Mouse (Mus musculus) ES-CJ7 (cell line): ENCODE measurements around the gene Lum.

Experiments
- DNase-seq: peaks from one replicate; pipeline ENCODE4 v3.0.0; 2011; ENCODE audit warnings: low read depth, low spot score

Lum gene

DNA sequence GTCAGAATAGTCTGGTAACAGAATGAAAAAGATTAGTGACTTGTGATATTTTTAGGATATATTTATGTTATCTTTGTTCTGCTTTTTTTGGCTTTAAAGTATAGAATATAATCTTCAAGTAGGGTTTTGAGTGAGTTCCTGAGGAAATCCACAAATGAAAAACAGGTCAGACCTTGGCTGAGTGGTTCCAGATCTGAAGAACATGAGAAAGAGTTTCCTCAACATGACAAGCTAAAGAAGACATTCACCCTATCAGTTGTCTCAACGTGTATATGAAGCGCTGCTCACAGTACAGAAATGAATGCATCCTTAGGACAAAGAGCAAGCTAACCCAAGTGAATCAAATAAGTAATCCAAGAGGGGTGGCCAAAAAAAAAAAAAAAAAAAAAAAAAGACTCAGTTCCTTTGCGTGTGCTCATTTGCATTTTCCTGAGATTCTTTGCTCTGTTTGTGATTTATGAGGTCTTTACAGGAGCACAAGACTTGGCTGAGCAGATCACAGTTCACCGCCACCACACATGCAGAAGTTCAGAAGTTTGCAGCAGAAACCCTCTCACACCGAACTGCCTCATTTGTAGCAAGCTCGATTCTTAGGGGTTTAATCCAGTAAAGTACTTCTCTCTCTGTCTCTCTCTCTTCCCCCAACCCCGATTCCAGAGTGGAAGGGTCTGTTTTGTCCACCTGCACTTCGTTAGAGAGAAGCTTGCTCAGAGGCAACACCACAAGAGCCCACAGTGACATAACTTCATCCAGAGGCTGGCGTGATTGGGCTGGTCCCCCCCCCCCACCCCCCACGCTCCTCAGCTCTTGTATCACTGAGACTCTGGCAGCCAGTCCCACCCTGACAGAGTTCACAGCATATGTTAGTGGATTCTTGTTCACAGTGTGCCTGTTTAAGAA, at the start of gene Lum:
TSS of gene Lum (plus strand) at position 172 of the 900 bp plus-strand sequence.
- DNase-seq = no peak

- DNase-seq = no peak
Observed at GRCm38 (mm10) chr10:97523366-97523765, 41.6 kb upstream of the Lum start.

DNA sequence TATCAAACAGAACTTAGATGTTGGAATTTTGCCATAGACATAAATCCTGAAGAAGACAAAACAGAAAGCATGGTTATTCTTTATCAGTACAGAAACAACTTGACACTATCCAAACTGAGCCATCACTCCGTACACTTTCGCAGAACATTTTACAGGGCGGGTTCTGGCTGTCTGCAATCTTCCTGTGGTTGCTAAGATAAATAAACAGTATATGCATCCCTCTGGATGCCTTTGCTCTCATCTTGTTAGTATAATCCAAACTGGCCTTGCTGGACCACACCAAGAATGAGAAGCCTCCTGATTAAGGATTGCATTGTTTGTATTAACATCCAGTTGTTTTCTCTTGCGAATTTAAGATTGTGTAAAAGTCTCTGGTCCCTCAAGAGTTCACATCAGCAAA, 29.2 kb upstream of the Lum start:
- no peak for DNase-seq

- no peak for DNase-seq
Observed at GRCm38 (mm10) chr10:97536921-97537320, 28.0 kb upstream of the Lum start.

GRCm38 (mm10) chr10:97538202-97538601, 26.7 kb upstream of the Lum start:
- DNase-seq = no peak

DNA sequence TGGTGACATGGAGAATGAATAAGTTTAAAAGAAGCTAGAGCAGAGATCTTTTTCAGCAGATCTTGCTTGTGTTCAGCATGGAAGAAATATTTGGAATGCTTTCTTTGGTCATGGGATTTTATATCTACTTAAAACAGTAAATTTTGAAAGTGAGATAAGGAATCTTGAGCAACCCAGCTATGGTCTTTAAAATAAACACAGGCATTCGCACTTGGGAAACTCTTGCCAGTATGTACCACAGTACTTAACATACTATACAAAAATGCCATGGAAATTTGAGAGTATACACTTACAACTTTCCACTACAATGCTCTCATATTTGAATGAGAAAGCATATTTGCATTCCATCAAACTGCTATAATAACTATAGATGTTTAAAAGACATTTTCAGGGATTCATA, 17.2 kb upstream of the Lum start:
- DNase-seq = no peak

DNA sequence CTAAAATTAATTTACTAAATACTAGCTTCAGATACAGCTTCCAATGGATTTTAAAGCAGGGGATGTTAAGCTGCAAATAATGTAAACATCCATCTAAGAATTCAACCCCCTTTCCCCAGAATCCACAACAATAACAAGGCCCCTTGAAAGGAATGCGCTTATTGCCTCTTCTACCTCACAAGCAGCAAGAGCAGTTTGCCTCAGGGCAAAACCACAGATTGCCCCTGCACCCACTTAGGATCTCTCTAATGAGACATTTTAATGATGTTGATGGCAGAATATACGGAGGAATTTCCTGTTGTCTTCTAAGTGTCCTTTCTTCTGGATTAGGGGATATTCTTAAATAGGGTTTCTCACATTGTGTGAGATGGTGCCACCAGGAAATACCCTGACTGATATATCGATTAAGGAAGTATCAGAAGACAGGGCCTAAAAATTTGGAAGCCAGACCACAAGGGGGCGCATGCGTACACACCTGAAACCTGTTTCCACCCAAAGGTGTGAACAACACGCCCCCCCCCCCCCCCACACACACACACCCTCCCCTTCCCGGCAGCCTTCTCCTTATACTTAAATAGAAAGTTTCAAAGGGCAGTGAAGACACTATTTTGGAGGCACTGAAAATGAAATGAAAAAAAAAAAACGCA, 2.7 kb downstream of the Lum start:
- DNase-seq = peak; percentile 21

DNA sequence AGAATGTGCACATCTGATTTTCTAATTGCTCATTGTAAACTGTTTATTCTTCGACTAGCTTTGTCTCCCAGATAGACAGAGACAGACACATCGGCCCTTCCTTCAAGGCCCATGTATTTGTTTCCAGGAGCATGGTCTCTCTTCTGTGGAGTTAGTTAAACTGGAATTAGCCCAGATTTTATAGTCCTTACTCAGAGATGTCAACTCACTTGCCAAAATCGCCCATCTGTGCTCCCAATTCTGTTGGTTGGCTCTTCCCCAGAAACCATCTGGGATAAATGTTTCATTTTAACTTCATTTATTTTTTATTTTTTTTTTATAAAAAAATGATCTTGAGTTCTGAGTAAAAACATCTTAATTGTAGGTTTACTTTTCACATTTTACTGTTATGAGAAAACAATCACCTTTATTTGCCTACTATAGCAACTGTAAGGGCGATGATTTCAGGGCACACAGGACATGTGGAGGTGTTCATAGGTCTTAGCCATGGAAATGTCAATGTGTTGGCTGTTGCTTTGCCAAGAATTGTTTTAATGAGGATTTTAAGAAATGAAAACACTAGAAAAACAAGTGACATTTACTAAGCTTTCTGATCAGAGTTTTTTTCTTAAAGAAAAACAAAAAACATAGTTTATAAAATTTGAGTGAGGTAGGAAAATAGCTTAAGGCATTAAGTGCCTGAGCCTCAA, 17.8 kb downstream of the Lum start:
- DNase-seq = no peak

DNA sequence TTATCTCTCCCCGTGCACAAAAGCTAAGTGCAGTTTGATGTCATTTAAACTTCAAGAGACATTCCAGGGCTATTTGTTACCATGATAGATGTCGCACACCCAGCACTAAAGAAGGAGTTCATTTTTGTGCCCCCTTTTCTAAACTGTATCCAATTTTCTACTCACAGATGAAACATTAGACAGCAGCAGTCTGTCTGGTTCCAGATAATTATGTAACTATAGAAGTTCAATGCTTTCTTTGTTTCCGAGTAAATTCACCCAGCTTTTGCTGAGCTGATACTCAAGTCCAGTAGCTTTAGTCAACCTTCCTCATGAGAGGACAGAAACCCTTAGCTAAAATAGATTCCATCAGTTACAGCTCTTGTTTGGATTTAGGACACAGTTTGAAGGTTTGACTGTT, 19.2 kb downstream of the Lum start:
- DNase-seq = no peak

- DNase-seq = no peak
Observed at GRCm38 (mm10) chr10:97587159-97587558, 22.2 kb downstream of the Lum start.

- no peak for DNase-seq
Observed at GRCm38 (mm10) chr10:97589574-97589973, 24.6 kb downstream of the Lum start.

DNA sequence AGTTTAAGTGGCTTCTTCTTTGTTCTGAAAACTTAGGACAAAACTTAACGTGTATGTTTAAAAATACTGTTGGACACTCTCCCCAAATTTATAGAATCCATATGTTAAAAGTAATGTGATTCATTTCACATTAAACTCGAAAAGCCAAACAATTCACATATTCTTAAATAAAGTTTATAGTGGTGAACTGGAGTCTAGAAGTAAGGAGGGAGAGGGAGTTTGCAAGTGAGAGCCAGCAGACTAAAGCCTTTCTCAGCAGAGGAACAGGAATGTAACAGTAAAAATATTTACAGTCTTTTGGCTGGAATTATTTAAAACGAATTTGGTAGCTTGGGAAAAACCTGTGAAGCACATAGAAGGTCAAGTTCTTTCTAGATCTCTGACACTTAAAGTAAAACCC, 26.1 kb downstream of the Lum start:
- DNase-seq = no peak

GRCm38 (mm10) chr10:97591685-97592084, 26.8 kb downstream of the Lum start:
- no peak for DNase-seq

- no peak for DNase-seq
Observed at GRCm38 (mm10) chr10:97595680-97596079, 30.8 kb downstream of the Lum start.

DNA sequence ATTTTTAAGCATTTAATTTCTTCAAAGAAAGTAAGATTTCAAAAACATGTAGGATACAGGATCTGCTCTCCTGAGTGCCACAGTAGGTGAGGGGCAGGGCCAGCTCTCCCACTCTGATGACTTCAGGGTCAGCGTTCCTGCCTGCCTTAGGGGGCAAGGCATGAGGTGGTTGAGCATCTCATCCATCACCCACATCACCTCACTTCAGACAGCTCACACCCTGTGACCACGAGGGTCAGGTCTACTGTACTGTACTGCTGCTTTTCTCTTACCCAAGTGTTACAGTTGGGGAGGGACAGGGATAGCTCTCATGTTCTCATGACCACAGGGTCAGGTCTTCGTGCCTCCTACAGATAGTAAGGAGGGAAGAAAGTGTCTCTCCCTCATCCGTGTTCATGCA, 36.8 kb downstream of the Lum start:
- no peak for DNase-seq

DNA sequence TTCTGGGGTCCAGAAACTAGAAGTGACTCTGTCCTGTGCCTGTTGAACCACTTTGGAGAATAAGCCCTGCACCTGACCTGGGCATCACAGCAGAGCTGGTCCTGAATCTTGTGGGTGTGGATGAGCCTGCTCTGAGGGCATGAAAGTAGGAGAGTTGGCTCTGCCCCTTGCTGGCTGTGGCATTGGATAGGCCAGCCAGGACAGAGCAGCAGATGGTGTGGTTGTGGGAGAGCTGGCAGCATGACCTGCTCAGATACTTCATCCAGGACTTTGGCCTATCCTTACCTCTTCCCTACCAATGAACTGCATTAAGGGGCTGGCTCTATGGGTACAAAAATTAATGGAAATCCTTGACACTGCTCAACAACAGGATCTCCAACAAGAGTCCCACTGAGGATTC, 38.3 kb downstream of the Lum start:
- DNase-seq = no peak

GRCm38 (mm10) chr10:97606579-97606978, 41.7 kb downstream of the Lum start, which contains the start of gene Kera:
TSS of gene Kera (plus strand) at chr10:97606879.
- DNase-seq = no peak
